ENCODE assay signal across 19 mouse cellular contexts in the genomic region with DNA sequence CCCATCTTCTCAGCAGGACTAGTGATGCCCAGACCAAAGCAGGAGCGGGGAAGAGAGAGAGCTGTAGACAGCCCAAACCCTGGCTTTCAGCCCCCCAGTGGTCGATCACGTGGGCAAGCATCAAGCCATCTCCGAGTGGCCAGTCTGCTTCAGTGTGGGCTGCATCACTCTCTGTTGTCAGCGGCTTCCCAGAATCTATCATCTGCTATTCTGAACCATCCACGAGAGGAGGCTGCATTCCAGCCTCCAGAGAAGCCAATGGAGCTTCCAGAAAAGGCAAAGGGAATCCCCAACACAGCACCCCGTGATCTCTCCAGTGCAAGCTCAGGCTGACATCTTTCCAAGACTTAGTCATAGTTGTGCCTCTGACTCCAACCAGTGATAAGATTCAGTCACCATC.
DNase-seq lines count a peak whose midpoint lies in the region; ATAC-seq and TF ChIP-seq lines count a peak whose summit lies in the region.
"Had no signal": no experiment of that assay in that cellular context is flagged by ENCODE, and none has a peak within 500 bp of the region (broad histone marks: within the 10 kb centered on the region; RNA-seq: fewer than 3 reads in every experiment).

No protein-coding gene starts in this region.

- 0 out of 2 replicates have a peak, but pooled peaks have one; percentile 24 for ATAC-seq in hindbrain, embryonic 16.5 days
- ATAC-seq in hindbrain, postnatal 0 days: no peak

- no peak overlapping the region for H3K27ac ChIP-seq in hindbrain, embryonic 16.5 days (ENCODE audit: low read depth, low read length)
- no peak overlapping the region for H3K27ac ChIP-seq in hindbrain, postnatal 0 days
- H3K27ac ChIP-seq: hindbrain, embryonic 12.5 days; liver, embryonic 14.5 days; midbrain, embryonic 10.5 days had no signal

- no peaks in the 10 kb centered on the region for H3K4me1 ChIP-seq in hindbrain, embryonic 16.5 days (ENCODE audit: control insufficient read depth, insufficient read depth, low read depth, low read length)
- no peaks in the 10 kb centered on the region for H3K4me1 ChIP-seq in hindbrain, postnatal 0 days (ENCODE audit: insufficient read depth, low read length)
- H3K4me1 ChIP-seq: hindbrain, embryonic 12.5 days; midbrain, embryonic 10.5 days had no signal

- no peak overlapping the region for H3K4me3 ChIP-seq in hindbrain, embryonic 16.5 days (ENCODE audit: low read length)
- no peak overlapping the region for H3K4me3 ChIP-seq in hindbrain, postnatal 0 days (ENCODE audit: low read length)
- H3K4me3 ChIP-seq: erythroblast, embryonic 14.5 days; hindbrain, embryonic 12.5 days; midbrain, embryonic 10.5 days had no signal

- H3K9me3 ChIP-seq in hindbrain, embryonic 16.5 days (ENCODE audit: control insufficient read depth, low read length): no peaks in the 10 kb centered on the region
- H3K9me3 ChIP-seq in hindbrain, postnatal 0 days (ENCODE audit: low read length): no peaks in the 10 kb centered on the region
- H3K9me3 ChIP-seq: hindbrain, embryonic 12.5 days; midbrain, embryonic 10.5 days had no signal

- DNase-seq in hindbrain, postnatal 0 days (ENCODE audit: low spot score): no peak
- peak; percentile 39 to 43 for DNase-seq in right cerebral cortex, adult 2 months (ENCODE audit: low spot score in 2 of 2)
- DNase-seq in right cerebral cortex, postnatal 14 days: no peak
- peak; percentile 3 for DNase-seq in layer of hippocampus, adult 9-10 months (ENCODE audit: low spot score)
- no peak for DNase-seq in gastrocnemius, postnatal 10 days
- DNase-seq in spleen, postnatal 10 days (ENCODE audit: low spot score in 2 of 2): no peak
- DNase-seq: cerebellum, adult 2 months; embryo, embryonic 11 days; heart, adult 11 months; kidney, adult 11 months; kidney, postnatal 25 days; lung, postnatal 10 days; thymus, adult 2 months had no signal

- TF ChIP-seq CTCF in hindbrain, postnatal 0 days (IDR thresholded peaks at IDR 0.05; ENCODE audit: low read depth): no peak

- H3K36me3 ChIP-seq in hindbrain, embryonic 16.5 days (ENCODE audit: control insufficient read depth, insufficient read depth, low read length): no peaks in the 10 kb centered on the region
- no peaks in the 10 kb centered on the region for H3K36me3 ChIP-seq in hindbrain, postnatal 0 days (ENCODE audit: insufficient read depth, low read length)
- H3K36me3 ChIP-seq: G1E; hindbrain, embryonic 12.5 days; midbrain, embryonic 10.5 days had no signal

- H3K4me2 ChIP-seq in hindbrain, embryonic 16.5 days (ENCODE audit: low read length): no peak overlapping the region
- H3K4me2 ChIP-seq in hindbrain, postnatal 0 days (ENCODE audit: low read depth, low read length): no peak overlapping the region
- H3K4me2 ChIP-seq: hindbrain, embryonic 12.5 days had no signal

- H3K9ac ChIP-seq in hindbrain, embryonic 16.5 days (ENCODE audit: low read depth, low read length): no peak overlapping the region
- no peak overlapping the region for H3K9ac ChIP-seq in hindbrain, postnatal 0 days (replicated peaks; ENCODE audit: low read length)
- H3K9ac ChIP-seq: hindbrain, embryonic 12.5 days; liver, embryonic 14.5 days had no signal

- WGBS in hindbrain, embryonic 16.5 days: 69% methylated on average over 7 of the region's 7 CpGs
- 59% methylated on average over 7 of the region's 7 CpGs for WGBS in hindbrain, postnatal 0 days

- no peaks in the 10 kb centered on the region for H3K27me3 ChIP-seq in hindbrain, embryonic 16.5 days (replicated peaks; ENCODE audit: control insufficient read depth, insufficient read depth, low read length)
- H3K27me3 ChIP-seq in hindbrain, postnatal 0 days (ENCODE audit: insufficient read depth, low read length): no peaks in the 10 kb centered on the region
- H3K27me3 ChIP-seq: hindbrain, embryonic 12.5 days had no signal

Comparison
In these comparisons a context has a peak if more than half of its experiments do, and no peak if none do; other contexts are left out.
1. DNase-seq: peak in right cerebral cortex, adult 2 months (2 of 2) and layer of hippocampus, adult 9-10 months (single experiment); none in hindbrain, postnatal 0 days (single experiment), right cerebral cortex, postnatal 14 days (single experiment), gastrocnemius, postnatal 10 days (single experiment) and spleen, postnatal 10 days (0 of 2).